8 mouse cellular contexts compared by ENCODE assay signal in the genomic region with DNA sequence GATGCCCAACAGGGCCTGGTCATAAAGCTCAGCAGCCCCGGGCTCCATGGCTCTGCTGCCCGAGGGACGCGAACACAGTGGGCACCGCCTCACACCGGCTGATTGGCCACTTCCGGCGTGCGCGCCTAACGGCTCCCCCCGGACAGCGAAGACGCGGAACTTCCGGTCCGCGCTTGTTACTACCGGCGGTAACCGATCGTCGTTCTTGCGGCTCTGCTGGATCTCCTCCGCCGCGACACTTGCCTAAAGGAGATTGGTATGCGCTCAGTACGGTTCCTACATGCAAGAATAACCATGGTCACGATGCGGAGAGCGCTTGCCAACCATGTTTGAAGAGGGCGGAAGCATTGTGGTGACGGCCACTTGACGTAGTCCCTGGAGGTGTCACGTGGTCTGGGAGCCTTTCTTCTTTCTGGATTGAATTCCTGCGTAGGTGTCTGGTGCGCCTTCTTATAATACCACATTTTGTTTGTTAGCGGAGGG. TPM values are rescaled to one million over a fixed set of nuclear protein-coding genes. Genes with fewer than 3 reads are reported as not detected.
DNase-seq lines count a peak whose midpoint lies in the region; ATAC-seq lines count a peak whose summit lies in the region.

Gene Nudcd3, minus strand, starts transcription at position 329 of the 483 bp plus-strand sequence.

- peak within 1 kb of the TSS; percentile 79 for H3K4me2 ChIP-seq in hindbrain, embryonic 16.5 days (ENCODE audit: low read length)

- H3K4me3 ChIP-seq in hindbrain, embryonic 16.5 days (ENCODE audit: low read length): peak within 1 kb of the TSS; percentile 75
- peak within 1 kb of the TSS; percentile 92 for H3K4me3 ChIP-seq in macrophage (ENCODE audit: inconsistent target)

- H3K27ac ChIP-seq in hindbrain, embryonic 16.5 days (ENCODE audit: low read depth, low read length): peak within 1 kb of the TSS; percentile 97
- H3K27ac ChIP-seq in macrophage: peak within 1 kb of the TSS; percentile 95

- no peaks in the 10 kb centered on the region for H3K27me3 ChIP-seq in hindbrain, embryonic 16.5 days (replicated peaks; ENCODE audit: control insufficient read depth, insufficient read depth, low read length)

- DNase-seq in WW6 (ENCODE audit: low read depth, low spot score): peak; percentile 72
- peak; percentile 70 to 90 for DNase-seq in cerebellum, postnatal 4 days (ENCODE audit: low spot score in 2 of 2)
- peak; percentile 90 for DNase-seq in gastrocnemius, adult 18-20 months (ENCODE audit: low spot score)
- DNase-seq in left cerebral cortex, adult 18-20 months (ENCODE audit: low spot score in 2 of 2): peak; percentile 85 to 88
- DNase-seq in right cerebral cortex, adult 18-20 months: peak; percentile 90
- DNase-seq in urinary bladder, postnatal 10 days (ENCODE audit: low spot score): peak; percentile 40

- H3K4me1 ChIP-seq in hindbrain, embryonic 16.5 days (ENCODE audit: control insufficient read depth, insufficient read depth, low read depth, low read length): peaks cover 18% of the 10 kb centered on the region

- peaks cover 48% of the 10 kb centered on the region for H3K79me2 ChIP-seq in macrophage (ENCODE audit: inconsistent target)

- H3K9me3 ChIP-seq in hindbrain, embryonic 16.5 days (ENCODE audit: control insufficient read depth, low read length): no peaks in the 10 kb centered on the region

- WGBS in hindbrain, embryonic 16.5 days: 0% methylated on average over 39 of the region's 39 CpGs
- under 1% methylated on average over 39 of the region's 39 CpGs for WGBS in macrophage (ENCODE audit: missing documents)

- peak within 1 kb of the TSS; percentile 83 for H3K9ac ChIP-seq in hindbrain, embryonic 16.5 days (ENCODE audit: low read depth, low read length)

- peak; percentile 97 for ATAC-seq in hindbrain, embryonic 16.5 days

- no peaks in the 10 kb centered on the region for H3K36me3 ChIP-seq in hindbrain, embryonic 16.5 days (ENCODE audit: control insufficient read depth, insufficient read depth, low read length)
- no peaks in the 10 kb centered on the region for H3K36me3 ChIP-seq in macrophage (ENCODE audit: inconsistent target)

RNA-seq across cellular contexts. Expression of gene Nudcd3, which starts in this region (rescaled TPM):
- total RNA-seq in gastrocnemius, adult 18-20 months (2021): 10 to 100 TPM; 65.0 to 70.0 TPM
- 71.5 and 71.9 TPM in 2 replicates for polyA plus RNA-seq in hindbrain, embryonic 16.5 days (2015; fragmentation: Nextera tagmentation; extraction: Ambion mirVana)
- total RNA-seq in left cerebral cortex, adult 18-20 months (2021): 100 to 1,000 TPM; 119 to 128 TPM
- 10 to 100 TPM; 19.3 to 84.8 (median 53.6) TPM for total RNA-seq in macrophage (2018; cell fraction: chromatin; rRNA removed)
- 10 to 100 TPM; 25.6 to 47.7 (median 34.1) TPM for total RNA-seq in macrophage (2018; cell fraction: cytosol; rRNA removed)
- total RNA-seq in macrophage (2018; cell fraction: nucleus; rRNA removed): 10 to 100 TPM; 25.3 to 73.9 (median 51.4) TPM
- polyA plus RNA-seq in macrophage (2018): 26.1 to 35.2 TPM (median 27.7 TPM) in 3 replicates

Comparison
In these comparisons a context has a peak if more than half of its experiments do, and no peak if none do; other contexts are left out.
1. Peak in every context shown above with its lines: DNase-seq, ATAC-seq, H3K4me3 ChIP-seq and H3K27ac ChIP-seq.
2. DNase-seq: peak in every context shown above with its lines; median percentile 90 in gastrocnemius, adult 18-20 months; 90 in right cerebral cortex, adult 18-20 months; 86 in left cerebral cortex, adult 18-20 months; 80 in cerebellum, postnatal 4 days; 72 in WW6; 40 in urinary bladder, postnatal 10 days.